Mouse (Mus musculus) ES-E14 (cell line): Measurements from ENCODE around the gene Lgmn. TPM values are rescaled to one million over a fixed set of nuclear protein-coding genes. Genes with fewer than 3 reads are reported as not detected.

Experiments
- DNase-seq: peaks from one replicate; pipeline ENCODE4 v3.0.0-alpha.2; 2013; ENCODE audit warnings: low read depth, low spot score
- H3K27ac ChIP-seq: 2 replicates; pipeline ENCODE4 v1.5.1; 2012; ENCODE audit warnings: low read depth, mild to moderate bottlenecking, low read length, moderate library complexity, mixed read lengths; ENCODE audit not compliant: poor library complexity, insufficient read depth, severe bottlenecking
- H3K36me3 ChIP-seq: 2 replicates; pipeline ENCODE4 v1.6.1; 2012; ENCODE audit warnings: mild to moderate bottlenecking, low read length, moderate library complexity, mixed read lengths; ENCODE audit not compliant: control insufficient read depth, poor library complexity, insufficient read depth, severe bottlenecking
- H3K4me1 ChIP-seq, 2 experiments: fragments of 150-350 bp in 1 of 2; sonication (generic) in 1 of 2; 2 replicates each; pipeline ENCODE4 v1.6.1; 2012; ENCODE audit warnings: low read length in 2 of 2, mild to moderate bottlenecking in 1 of 2, mixed read lengths in 1 of 2; ENCODE audit not compliant: control insufficient read depth in 2 of 2, insufficient read depth in 2 of 2, poor library complexity in 1 of 2
- H3K4me3 ChIP-seq, 2 experiments: fragments of 150-350 bp in 1 of 2; sonication (generic) in 1 of 2; 2 replicates each; pipeline ENCODE4 v1.5.1; 2012; ENCODE audit warnings: low read length in 2 of 2, low read depth in 1 of 2, mild to moderate bottlenecking in 1 of 2, mixed read lengths in 1 of 2; ENCODE audit not compliant: insufficient read depth in 1 of 2, poor library complexity in 1 of 2, severe bottlenecking in 1 of 2
- H3K9ac ChIP-seq: 2 replicates; pipeline ENCODE4 v1.6.1; 2012; ENCODE audit warnings: low read depth, mild to moderate bottlenecking, low read length, mixed read lengths; ENCODE audit not compliant: poor library complexity, insufficient read depth, severe bottlenecking
- H3K9me3 ChIP-seq: fragments of 150-350 bp; sonication (generic); 2 replicates; pipeline ENCODE4 v1.6.1; 2012; ENCODE audit warnings: low read depth, mild to moderate bottlenecking, low read length; ENCODE audit not compliant: control insufficient read depth, insufficient read depth
- CHD2 ChIP-seq: IDR thresholded peaks from 2 replicates; pipeline ENCODE4 v1.6.1; 2014; ENCODE audit warnings: mild to moderate bottlenecking, low read depth, low read length, inconsistent platforms
- HCFC1 ChIP-seq: IDR thresholded peaks from 2 replicates; pipeline ENCODE4 v1.6.1; 2012; ENCODE audit warnings: low read length, inconsistent platforms, borderline replicate concordance; ENCODE audit not compliant: insufficient read depth
- MAFK ChIP-seq: IDR thresholded peaks from 2 replicates; pipeline ENCODE4 v1.6.1; 2014; ENCODE audit warnings: mild to moderate bottlenecking, low read depth, low read length, inconsistent platforms; ENCODE audit not compliant: insufficient read depth
- ZC3H11A ChIP-seq: IDR thresholded peaks from 2 replicates; pipeline ENCODE4 v1.6.1; 2012; ENCODE audit warnings: low read depth, mild to moderate bottlenecking, inconsistent platforms, low read length, borderline replicate concordance
- ZNF384 ChIP-seq: IDR thresholded peaks from 2 replicates; pipeline ENCODE4 v1.6.1; 2012; ENCODE audit warnings: low read depth, low read length, inconsistent platforms
- in situ Hi-C, 2 experiments: fragments of 600-800 bp; cut with MboI; formaldehyde crosslinking; loops; one replicate each; pipeline ENCODE4 v1.15.1; 2025; ENCODE audit warnings: low sequenced_read_pairs in 2 of 2, inconsistent platforms in 1 of 2; ENCODE audit not compliant: unreplicated experiment in 2 of 2
- total RNA-seq: library from RNA; depleted of rRNA; stranded (reverse); fragments of 300-350 nt; gene quantifications from 2 replicates; pipeline ENCODE4 v1.2.3, GENCODE M21; 2012

Lgmn gene
- total RNA-seq, 1 experiment, result 99.1 TPM

- Histone ChIP-seq H3K9me3 (no peaks in the 10 kb centered on the region), H3K4me3 (no peak overlapping the region), H3K9ac (no peak overlapping the region), H3K27ac (no peak overlapping the region), H3K36me3 (peaks cover 13% of the 10 kb centered on the region), H3K4me1 (no peaks in the 10 kb centered on the region; a peak in 1 of 4 replicates)
- TF ChIP-seq MAFK, result no peak
- peak; percentile 55 for TF ChIP-seq ZNF384
- in situ Hi-C loops, result loop anchor here in 1 of 2 experiments (10.0 kb wide), 1 partner anchor 74 kb away; the partner anchor contains the start of gene Golga5
- no peak for DNase-seq
These were observed 48.5 kb downstream of the Lgmn start for GRCm38 (mm10) chr12:102391109-102391508.

GRCm38 (mm10) chr12:102390042-102390441 lies 49.6 kb downstream of the Lgmn start:
- no peaks in the 10 kb centered on the region for H3K9me3 ChIP-seq
- H3K36me3 ChIP-seq, result peaks cover 5% of the 10 kb centered on the region; the same call in 1 of the 2 replicates
- in situ Hi-C loops, result loop anchor here in 1 of 2 experiments (10.0 kb wide), 1 partner anchor 75 kb away; the partner anchor contains the start of gene Golga5
- no peak overlapping the region for H3K9ac ChIP-seq
- H3K4me1 ChIP-seq, result no peaks in the 10 kb centered on the region; a peak in 1 of 4 replicates
- no peak overlapping the region for H3K27ac ChIP-seq
- peak overlapping the region; percentile 3 to 50; a peak in 3 of 4 replicates for H3K4me3 ChIP-seq
- no peak for DNase-seq
- no peak for TF ChIP-seq CHD2
- no peak for TF ChIP-seq MAFK
- TF ChIP-seq ZNF384, result no peak
- TF ChIP-seq HCFC1, result no peak
- no peak for TF ChIP-seq ZC3H11A

GRCm38 (mm10) chr12:102387219-102387917 lies 52.2 kb downstream of the Lgmn start:
- TF ChIP-seq ZC3H11A (peak; percentile 91), CHD2 (no peak)
- H3K27ac ChIP-seq, result no peak overlapping the region
- no peaks in the 10 kb centered on the region; a peak in 1 of 4 replicates for H3K4me1 ChIP-seq
- peak; percentile 89 for DNase-seq
- in situ Hi-C loops, result loop anchor here in 1 of 2 experiments (10.0 kb wide), 1 partner anchor 393 kb away; no protein-coding TSS in a partner anchor
- H3K36me3 ChIP-seq, result no peaks in the 10 kb centered on the region
- H3K9ac ChIP-seq, result 0 out of 2 replicates have a peak overlapping the region, but pooled peaks have one; percentile 41
- no peaks in the 10 kb centered on the region for H3K9me3 ChIP-seq
- H3K4me3 ChIP-seq, result peak overlapping the region; percentile 35 to 58

DNA sequence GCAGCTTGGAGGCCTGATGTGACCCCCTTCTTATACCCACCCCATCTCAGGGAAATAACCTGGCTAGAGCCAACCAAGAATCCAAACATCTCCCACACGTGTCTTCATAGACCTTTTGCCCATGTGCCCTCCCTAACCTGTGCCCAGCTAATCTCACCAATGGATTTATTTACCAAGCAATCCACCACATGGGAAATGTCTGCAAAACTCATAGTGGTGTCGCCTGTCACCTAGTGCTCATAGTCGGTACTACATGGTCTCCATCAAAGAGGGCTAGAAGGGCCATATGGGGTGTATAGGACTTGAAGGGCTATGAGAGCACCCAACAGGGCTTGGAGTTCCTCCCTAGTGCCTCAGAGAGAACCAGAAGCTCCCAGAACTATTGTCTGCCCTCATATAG lies 54.8 kb downstream of the Lgmn start:
- Histone ChIP-seq H3K4me3 (no peak overlapping the region), H3K4me1 (no peaks in the 10 kb centered on the region; a peak in 1 of 4 replicates), H3K9me3 (no peaks in the 10 kb centered on the region), H3K27ac (no peak overlapping the region), H3K9ac (no peak overlapping the region), H3K36me3 (no peaks in the 10 kb centered on the region)
- in situ Hi-C loops, result loop anchor here in 1 of 2 experiments (10.0 kb wide), 1 partner anchor 390 kb away; no protein-coding TSS in a partner anchor
- peak; percentile 33 for DNase-seq
- TF ChIP-seq MAFK, result no peak
- peak; percentile 60; the same call in 1 of the 2 replicates for TF ChIP-seq ZC3H11A
- TF ChIP-seq CHD2, result no peak
- no peak for TF ChIP-seq HCFC1
- no peak for TF ChIP-seq ZNF384
